Mouse (Mus musculus) mouse trophoblast stem cell (cell line): ENCODE data around the gene Pitpnb.

Experiments
- in situ Hi-C, 2 experiments: fragments of 300-500 bp; cut with MseI, MboI; formaldehyde crosslinking; loops; 2 replicates in 1 of 2; 3 replicates in 1 of 2; pipeline ENCODE4 v1.15.1; 2025

Gene Pitpnb

DNA sequence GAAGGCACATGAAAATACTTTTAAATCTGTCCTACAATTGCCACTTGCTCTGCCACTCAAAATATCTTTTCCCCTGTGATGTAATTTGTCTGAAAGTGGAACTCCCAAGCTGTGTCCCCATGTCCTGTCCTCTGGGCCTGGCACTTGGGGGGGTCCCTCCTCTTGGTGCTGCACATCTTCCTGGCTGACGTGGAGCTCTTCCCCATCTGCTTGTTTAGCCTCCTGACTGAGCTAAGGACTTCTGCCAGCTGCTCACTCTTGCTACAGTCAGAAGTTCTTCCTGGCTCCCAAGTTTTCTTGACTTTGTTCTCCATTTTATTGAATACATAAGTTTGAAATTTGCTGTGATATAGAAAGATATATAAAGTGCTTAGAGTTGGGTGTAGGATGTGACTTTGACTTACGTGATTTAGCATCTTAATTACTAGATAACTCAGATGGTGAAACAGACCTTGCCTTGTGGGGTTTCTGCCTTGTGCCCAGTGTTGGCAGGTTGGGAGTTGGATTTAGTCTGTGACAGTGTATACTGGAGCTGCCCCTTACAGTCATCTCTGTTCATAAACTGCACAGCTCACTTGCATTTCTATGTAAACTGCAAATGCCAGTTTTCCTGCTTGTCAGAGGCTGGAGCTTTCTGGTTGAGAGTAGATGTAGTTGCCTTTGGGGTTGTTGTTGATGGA is 14.3 kb downstream of the Pitpnb start:
- in situ Hi-C loops = no loop called here

DNA sequence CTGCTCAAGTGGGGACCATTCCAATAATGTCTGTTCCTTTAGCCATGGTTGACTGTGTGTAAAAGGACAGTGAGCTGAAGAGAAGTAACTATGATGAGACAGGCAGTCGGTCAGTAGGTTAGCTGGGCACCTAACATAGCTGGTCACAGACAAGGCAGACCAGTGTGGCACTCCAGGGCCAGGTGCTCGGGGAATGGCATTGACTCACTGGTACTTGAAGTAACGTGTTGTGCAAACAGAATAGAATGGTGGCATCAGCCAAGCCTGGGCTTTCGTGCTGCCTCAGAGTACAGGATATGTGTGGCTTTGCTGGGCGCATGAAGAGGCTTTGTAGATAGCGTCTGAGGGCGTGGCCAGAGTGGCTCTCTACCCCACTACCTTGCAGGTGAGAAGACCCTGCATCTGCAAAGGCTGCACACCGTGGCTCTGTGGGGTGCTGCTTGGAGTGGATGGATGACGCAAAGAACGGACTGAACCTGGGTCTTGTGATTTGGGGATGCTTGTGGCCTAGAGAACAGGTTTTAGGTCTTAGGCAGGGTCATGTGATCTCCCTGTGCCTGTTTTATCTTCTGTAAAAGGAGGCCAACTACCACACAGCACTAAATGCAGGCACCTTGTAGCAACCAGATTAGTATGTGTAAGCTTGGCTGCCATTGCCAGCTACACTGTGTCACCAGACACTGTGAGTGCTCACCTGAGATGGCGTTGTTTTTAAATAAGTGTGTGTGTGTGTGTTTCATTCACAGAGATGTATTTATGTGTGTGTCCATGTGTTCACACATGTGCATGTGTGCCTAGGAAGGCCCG is 26.5 kb downstream of the Pitpnb start:
- in situ Hi-C loops = no loop called here

DNA sequence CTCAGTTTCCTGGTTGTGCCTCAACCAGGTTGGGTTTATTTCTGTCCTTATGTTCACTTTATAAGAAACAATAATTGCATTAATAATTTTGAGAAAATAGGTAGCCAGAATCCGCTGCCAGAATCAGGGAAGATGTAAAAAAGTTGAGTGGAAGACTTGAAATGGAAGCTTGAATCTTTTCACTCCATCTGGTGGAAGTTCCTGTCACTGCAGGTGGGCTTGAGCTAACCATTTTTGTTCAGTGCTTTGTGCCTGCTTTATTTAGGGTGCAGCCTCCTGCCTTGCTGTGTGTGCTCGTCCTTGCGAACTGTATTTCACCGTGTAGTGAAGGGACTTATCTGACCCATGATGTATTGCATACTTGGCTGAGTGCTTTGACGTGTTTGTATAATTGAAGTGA is 30.0 kb downstream of the Pitpnb start:
- in situ Hi-C loops = no loop called here

DNA sequence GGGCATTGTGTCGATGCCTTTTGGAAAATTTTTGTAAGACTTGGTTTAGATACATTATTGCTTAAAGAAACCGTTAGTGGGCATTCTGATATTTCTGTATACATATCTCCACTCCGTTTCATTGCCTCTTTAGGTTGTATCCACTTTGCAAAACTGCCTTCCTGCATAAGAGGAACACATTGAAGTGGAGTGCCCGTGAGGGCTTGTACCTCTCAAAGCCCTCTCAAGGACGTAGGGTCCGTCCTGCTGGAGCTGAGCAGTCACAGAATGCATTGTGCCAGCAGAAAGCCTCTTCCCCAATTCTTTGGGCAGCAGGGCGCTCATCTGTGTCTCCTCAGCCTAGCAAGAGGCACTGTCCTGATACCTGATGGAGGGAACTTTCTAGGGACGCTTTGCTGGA is 30.5 kb downstream of the Pitpnb start:
- in situ Hi-C loops = no loop called here

DNA sequence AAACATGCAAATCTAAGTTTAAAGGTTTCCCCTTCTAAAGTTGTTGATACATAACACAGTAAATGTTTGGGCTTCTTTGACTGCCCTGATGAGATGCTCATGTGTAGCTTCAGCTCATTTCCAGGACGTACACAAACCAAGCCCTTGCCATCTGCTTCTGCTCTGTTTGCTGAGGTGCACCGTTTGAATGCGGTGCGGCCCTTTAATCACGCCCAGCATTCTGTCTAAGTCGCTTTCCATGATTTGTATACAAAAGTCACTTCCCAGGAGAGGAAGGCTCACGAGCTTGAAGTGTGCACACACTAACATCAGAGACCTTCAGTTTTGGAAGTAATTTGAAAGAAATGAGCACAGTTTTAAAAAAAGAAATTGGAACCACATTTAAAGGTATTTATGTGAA is 31.3 kb downstream of the Pitpnb start:
- in situ Hi-C loops = no loop called here

DNA sequence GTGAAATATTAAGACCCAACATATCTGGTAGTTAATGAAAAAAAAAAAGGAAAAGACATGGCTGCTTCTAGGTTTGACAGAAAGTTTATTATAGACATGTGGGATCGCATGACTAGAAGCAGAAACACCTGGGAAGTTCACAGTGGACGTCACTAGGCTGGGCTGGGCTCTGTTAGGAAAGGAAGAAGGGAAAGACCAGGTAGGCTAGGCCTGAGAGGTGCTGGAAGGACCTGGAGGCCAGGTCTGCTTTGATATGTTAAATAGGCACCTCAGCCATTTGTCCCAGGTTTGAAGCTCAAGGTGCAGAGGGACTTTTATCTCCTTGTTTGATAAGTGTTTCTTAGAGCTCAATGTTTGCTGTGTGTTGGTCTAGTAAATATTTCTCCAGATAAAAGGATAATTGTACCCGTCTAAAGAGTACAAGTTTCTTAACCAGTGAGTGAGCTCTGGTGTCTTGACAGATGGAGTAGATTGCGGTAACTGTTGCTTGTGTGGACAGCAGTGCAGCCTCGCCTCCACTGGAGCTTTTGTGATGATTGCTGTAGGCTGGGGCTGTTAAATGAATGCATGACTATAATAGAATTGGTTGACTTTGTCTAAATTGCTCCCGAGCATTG is 33.0 kb downstream of the Pitpnb start:
- in situ Hi-C loops = no loop called here

DNA sequence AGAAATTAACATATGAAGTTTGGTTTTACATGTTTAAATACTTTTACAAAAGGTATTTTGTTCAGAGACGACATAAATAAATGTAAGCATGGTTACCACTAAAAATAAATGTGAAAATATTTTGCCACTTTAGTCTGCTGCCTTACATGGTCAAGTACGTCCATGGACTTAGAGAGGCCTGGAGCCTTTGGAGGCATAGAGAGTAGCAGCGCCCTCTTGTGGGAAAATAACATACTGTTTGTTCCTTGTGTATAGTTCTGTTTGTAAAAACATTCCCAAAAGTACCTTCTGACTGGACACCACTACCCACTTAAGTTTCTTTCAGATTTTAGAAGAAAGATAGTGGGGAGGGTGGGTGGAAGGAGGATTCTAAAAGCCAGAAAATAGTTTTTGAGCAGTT is 34.0 kb downstream of the Pitpnb start:
- in situ Hi-C loops = no loop called here

DNA sequence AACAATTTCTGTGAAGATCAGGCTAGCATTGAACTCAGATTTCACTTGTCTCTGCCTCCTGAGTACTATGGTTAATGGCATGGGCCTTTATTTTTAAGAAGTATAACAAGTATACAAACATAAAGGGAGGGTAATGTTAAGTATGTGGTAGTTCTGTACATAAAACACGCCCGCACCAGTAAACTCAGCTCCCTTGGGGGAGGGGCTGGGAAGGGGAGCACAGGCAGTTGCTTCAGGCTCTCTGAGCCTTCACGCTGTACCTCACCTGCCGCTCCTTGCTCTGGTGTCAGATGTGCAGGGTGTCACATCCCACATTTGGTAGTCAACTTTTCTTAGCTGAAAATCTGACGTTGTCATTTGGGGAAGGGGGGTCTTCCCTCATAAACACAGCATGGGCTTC is 35.6 kb downstream of the Pitpnb start:
- in situ Hi-C loops = no loop called here

DNA sequence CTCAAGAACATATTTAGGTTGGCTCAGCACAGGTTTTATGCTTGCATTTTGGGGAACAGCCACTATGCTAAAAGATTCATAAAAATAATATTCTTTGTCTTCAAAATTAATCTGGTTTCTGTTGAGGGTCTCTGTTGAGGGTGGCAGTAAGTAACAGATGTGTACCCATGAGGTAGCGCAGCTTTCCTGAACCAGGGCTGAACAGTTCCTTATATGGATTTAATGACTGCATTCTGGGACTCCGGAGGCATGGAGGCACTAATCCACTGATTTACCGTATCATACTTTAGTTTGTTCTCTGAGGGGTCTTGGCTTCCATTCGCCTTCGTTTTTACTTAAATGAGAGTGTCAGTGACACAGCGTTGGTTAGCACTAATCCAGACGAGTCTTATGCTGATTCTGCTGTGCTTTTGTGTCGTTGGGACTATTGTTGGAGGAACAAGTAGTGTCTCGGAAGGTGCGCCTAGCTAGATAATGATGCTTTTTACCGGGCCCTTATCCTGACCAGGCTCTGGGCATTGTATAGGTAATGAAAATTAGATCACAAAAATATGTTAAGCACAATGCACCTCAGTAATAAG is 37.5 kb downstream of the Pitpnb start:
- in situ Hi-C loops = no loop called here

DNA sequence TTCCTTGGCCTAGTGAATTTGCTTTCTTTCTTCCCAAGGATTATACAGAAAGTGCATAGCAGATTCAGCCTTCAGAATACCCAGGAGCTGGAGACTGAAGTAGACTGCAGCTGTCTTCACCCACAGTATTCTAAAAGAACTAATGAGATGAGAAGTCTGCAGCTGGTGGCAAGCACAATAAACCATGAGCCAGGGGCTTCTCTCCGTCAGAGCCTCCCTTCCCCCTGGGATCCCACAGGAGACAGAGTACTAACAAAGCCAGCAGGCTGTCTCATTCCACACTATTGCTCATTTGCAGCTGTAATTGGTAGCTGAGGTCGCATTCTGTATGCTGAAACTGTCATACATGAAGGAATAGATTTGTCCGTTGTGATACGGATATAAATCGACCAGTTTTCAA is 38.0 kb downstream of the Pitpnb start:
- in situ Hi-C loops = no loop called here

DNA sequence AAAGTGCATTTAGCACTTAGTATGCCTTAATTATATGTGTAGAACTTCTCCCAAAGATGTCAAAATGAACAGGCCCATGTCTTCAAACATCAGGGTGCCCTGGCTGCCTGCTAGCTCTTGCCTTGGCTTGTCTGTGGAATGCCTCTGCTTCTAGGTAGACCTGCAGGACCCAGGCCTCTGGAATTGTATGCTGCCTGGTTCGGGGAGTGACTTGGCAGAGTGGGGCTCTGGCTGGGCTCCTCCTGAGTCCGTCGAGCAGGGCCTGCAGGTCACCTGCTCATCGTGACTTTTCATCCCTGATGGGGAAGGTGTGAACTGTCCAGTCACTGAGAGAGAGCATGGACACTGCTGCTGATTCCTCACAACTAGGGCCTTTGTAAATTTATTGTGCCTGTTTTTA is 45.1 kb downstream of the Pitpnb start:
- in situ Hi-C loops = no loop called here

DNA sequence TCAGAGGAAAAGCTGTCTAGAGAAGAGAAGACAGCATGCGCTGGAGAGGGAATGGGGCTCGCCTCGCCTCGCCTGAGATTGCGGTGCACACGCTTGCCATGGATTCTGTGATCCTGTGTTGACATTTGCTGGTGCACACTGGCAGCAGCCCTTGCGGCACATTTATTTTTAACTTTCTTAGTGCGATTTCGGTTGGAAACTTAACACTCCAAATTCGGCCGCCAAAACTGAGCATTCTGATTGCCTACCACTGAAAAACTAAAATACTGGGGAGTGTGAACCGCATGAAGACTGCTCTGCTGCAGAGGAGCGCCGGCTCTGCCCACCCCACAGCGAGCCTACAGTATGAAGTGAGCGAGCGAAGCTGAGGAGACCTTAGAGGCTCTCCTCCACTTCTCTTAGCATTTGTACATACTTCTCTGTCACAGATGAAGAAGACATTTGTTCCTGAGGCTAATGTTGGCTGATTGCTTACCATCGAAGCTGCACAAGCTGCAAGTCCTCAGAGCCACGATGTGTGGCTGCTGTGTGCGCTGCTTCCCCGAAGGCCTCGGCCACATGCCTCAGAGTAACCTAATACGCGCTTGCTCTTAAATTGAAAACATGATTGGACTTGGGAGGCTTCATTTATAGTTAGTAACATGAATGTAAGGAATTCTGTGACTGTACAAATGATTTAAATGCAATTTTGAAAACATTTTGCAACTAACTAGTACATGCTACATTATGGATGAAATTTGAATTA is 45.9 kb downstream of the Pitpnb start:
- in situ Hi-C loops = no loop called here

DNA sequence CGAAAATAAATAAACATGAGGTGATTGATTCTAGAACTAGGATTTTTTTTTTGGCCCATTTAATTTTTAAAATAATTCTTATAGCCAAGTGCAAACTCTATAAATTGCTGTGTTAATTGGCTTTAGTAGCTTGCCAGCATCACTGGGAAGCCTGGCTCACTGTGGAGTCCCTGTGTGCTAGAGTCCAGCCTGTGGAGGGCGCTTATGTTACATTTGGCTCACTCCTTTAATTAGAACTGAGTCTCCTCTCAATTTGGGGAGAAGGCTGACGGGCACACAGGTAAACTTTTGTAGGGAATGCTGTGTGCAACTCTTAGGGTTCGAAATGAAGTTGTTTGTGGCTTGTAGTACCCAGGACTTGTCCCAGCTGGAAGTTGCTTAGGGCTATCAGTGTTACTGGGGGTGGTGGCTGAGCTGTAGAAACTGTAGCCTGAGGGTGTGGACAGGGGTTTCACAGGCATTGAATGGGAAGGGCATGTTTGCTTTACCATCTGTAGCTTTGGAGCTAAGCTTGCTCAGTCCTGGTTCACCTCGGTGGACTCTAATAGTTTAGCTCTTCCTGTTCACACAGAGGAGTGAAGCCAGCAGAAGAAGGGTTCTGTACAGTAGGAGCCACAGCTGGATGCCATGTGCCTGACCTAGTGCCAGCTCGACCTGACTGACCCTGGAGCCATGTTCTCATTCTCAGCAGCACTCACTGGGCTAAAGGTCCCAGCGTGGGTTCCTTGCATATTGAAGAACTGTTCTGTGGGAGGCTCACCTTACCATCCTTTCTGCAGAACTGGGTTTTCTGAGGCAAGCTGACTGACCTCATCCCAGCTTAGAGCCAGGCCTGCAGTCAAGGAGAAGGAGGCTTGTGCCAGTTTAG is 47.8 kb downstream of the Pitpnb start:
- in situ Hi-C loops = no loop called here

DNA sequence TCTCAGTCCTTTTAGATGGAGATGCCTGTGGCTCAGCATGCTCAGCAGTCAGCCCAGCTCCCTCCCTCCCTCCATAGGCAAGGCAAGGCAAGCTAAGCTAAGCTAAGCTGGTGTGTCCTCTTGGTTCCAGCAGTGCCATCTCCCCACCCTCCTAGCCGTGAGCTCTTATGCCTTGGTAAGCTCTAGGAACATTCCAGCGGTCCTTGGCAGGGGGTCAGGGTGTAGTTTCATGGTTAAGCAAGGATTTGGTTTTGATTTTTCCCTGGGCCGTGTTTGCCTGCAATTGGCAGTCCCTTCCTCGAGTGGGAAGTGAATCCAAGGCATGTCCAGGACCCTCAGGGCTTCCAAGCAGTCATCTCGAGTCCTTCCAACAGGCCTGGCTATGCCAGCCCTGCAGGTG is 52.8 kb downstream of the Pitpnb start:
- in situ Hi-C loops = no loop called here

DNA sequence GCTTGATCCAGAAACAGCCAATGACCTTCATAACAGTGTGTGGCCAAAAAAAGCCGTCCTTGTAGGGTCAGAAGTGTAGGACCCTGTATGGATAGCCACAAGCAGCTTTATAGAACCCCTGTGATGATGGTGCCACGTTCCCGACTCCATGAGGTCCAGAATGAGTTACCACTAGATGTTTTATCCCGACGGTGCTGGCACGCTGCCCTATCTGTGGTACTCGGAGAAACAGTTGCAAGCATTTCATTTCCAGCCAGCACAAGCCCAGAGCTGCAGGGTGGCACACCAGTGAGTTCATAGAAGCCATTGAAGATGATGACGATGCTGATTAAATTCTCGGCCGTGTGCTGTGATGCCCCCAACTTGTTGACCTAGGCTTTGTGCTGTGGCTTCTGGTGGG is 60.3 kb downstream of the Pitpnb start:
- in situ Hi-C loops = no loop called here

DNA sequence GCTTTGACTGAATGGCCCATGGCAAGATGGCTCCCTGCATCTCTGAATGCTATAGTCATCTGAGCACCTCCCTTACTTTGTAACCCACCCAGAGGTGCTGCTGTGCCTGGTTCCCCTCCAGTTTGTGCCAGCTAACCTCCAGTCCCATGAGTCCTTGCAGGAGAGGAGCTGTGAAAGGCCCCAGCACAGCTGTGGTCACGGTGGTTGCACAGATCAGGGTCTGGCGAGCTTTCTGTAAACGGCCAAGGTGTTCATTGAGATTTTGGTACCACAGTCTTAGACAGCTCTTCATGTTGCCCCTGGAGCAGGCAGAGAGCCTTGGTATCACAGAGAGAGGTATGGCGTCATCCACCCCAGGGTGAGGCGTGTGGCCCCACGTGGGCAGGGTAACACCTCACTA is 60.9 kb downstream of the Pitpnb start:
- in situ Hi-C loops = no loop called here

DNA sequence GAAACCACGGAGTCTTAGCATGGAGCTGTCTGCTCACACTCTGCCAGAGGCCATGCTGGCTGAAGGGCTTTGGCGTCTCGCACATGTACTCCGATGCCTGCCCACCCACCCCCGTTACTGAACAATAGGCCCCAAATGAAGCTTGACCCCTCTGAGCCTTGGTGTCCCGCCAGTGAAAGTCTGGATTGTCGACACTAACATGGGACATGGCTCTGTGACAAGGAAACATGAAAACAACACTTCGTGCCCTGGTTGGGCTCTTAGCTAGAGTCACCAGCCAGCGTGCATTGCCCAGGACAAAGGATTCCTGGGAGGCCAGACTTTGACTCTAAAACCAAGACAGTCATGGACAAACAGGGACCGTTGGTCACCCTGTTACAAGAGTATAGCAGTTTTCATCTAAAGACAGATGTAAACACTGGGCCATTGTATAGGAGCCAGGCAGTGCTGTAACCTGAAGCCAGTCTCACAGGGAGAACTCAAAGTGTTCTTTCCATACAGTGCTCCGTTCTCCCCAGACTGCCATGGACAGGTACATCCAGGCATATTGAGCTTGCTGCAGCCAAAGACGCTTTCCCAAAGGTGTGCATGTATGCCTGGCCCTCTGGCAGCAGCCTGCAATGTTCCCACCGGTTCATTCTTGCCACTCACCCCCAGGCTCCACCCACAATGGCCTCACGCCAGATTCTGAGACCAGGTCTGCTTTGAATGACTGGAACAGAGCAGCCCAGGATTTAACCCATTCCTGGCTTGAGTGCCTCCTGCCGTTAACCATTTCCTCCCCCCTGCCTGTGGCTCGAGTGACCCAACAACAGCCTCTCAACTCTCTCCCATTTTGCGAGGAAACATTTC is 63.0 kb downstream of the Pitpnb start:
- in situ Hi-C loops = no loop called here

DNA sequence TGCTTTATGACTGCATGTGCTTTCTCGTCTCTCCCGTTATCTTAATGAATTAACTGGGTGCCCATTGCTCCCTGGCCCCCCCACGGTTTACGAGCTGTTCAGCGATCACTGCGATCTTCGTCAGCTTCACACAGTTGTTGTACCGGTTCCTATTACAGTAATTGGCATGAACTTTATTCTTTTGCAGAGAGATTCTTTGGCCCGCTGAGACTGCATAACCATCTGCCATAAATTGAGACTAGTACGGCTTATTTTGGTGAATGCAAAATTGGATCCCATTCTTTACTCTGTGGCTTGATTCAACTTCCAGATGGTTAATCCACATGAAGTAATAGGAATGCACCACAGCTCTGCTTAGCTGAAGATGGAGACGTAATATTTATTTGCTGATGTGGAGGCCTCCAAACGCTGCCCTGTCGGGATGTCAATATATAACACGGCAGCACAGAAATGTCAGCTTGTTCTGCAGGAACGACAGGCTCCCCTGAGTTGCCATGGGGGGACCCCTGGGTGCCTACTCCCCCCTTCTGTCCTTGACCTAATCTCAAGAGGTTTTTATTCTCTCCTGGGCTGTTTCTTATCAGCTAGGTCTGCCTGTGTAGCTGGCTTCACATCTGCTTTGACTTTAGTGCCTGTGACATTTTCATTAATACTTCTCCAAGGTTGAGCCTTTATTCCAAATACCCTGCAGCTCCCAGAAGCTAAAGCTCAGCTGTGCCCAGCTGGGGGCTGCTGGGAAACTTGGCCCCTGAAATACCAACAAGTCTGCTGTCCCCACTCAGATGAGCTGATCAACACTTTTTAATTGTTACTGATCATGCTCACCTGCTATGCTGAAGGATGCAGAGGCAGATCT is 63.9 kb downstream of the Pitpnb start:
- in situ Hi-C loops = no loop called here

DNA sequence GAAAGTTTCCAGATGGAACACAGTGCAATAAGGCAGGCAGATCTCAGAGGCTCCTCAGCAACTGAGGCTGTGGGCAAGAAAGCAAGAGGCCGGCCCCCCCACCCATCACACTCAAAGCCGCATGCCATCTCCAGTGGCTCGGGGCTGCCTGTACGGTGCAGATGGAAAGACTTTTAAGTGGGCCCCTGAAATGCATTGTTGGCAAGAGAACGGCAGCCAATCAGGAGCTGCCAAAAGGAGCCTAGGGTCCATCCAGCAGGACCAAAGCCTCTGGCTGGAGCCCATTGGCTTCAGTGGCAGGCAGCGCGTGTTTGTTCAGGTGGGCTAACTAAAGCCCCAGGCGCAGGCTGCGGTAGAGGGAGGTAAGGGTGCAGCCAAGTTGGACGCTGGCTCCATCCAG is 65.2 kb downstream of the Pitpnb start:
- in situ Hi-C loops = no loop called here
